Mouse (Mus musculus): ENCODE results near the gene Sh3bp5. TPM values are rescaled to one million over a fixed set of nuclear protein-coding genes. Genes with fewer than 3 reads are reported as not detected.

Sh3bp5 gene
- total RNA-seq, 2 experiments from 2014 or later = 34.5 to 44.4 TPM

- intact Hi-C loops (cut with DNase I) = no loop called here
Measured at GRCm38 (mm10) chr14:31323189-31323588, 112.7 kb downstream of the Sh3bp5 start.

GRCm38 (mm10) chr14:31322191-31322590 lies 113.7 kb downstream of the Sh3bp5 start:
- no peak for DNase-seq
- intact Hi-C loops (cut with DNase I) = no loop called here

More at GRCm38 (mm10) chr14:31323189-31323588, 112.7 kb downstream of the Sh3bp5 start:
- DNase-seq = no peak

- intact Hi-C loops (cut with DNase I) = no loop called here
- no peak for DNase-seq
Measured at GRCm38 (mm10) chr14:31321181-31321580, 114.7 kb downstream of the Sh3bp5 start.

DNA sequence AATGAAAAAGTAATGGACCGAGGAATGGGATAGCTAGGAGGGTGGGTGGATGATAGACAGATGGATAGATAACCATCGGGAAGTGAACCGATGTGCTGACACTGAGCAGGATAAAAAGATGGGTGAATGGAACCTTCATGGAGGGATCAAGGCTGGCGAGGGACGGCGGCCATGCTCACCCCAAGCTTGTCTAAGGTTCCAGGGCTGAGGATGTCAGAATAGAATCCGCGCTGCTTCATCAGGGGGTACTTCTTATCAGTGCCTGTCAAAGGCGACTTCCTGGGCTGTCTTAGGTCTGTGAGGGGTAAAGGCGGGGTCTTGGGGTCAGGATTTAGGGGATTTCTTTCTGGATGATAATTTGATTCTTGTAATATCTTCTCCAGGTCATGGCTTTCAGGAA lies 116.3 kb downstream of the Sh3bp5 start:
- DNase-seq = peak in 1 of 2 experiments; percentile 5
- intact Hi-C loops (cut with DNase I) = no loop called here

GRCm38 (mm10) chr14:31317754-31318153 lies 118.1 kb downstream of the Sh3bp5 start:
- DNase-seq = no peak
- intact Hi-C loops (cut with DNase I) = no loop called here

GRCm38 (mm10) chr14:31316613-31317012 lies 119.3 kb downstream of the Sh3bp5 start:
- peak in 1 of 2 experiments; percentile 6 for DNase-seq
- intact Hi-C loops (cut with DNase I) = no loop called here

DNA sequence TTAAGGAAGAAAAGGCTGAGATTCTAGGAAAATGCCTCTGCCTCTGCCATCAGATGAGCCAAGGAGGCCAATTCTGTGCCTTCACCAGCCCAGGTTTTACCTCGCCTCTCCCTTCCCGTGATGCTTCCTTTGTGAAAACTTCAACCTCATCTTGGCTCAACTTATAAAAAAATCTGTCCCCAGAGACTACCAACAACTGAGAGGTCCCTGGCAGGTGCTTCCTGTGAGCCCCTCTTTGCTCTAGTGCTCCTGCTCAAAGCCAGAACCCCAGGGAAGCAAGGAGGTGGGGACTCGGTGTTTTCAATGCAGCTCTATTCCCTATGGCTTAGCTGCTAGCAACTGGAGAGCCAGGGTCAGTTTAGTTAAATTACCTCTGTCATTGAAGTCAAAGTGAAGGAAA lies 122.7 kb downstream of the Sh3bp5 start:
- intact Hi-C loops (cut with DNase I) = no loop called here
- DNase-seq = no peak

Other genes with a start within 250 kb of the Sh3bp5 start
- 100 to 1,000 TPM; 121 to 774 TPM for gene Tnnc1, start 227.8 kb downstream of the Sh3bp5 start, total RNA-seq (2021)
- gene Nisch, start 219.1 kb downstream of the Sh3bp5 start, total RNA-seq (2021) = 10 to 100 TPM; 54.4 to 63.2 TPM
- gene Sema3g, start 218.2 kb downstream of the Sh3bp5 start, total RNA-seq (2021) = 1 to 10 TPM; 6.0 to 8.1 TPM
- 1 to 10 TPM; 6.8 to 8.6 TPM for gene Phf7, start 184.8 kb downstream of the Sh3bp5 start, total RNA-seq (2021)
- 10 to 100 TPM; 41.5 to 43.2 TPM for gene Bap1, start 184.6 kb downstream of the Sh3bp5 start, total RNA-seq (2021)
- gene Dnah1, start 112.2 kb downstream of the Sh3bp5 start, total RNA-seq (2021) = under 1 TPM; 0.10 to 0.17 TPM
- gene Capn7, start 99.4 kb downstream of the Sh3bp5 start, total RNA-seq (2021) = 10 to 100 TPM; 27.8 to 28.3 TPM
- 10 to 100 TPM; 10.5 to 11.7 TPM for gene Eaf1, start 58.3 kb upstream of the Sh3bp5 start, total RNA-seq (2021)
- gene Mettl6, start 59.0 kb upstream of the Sh3bp5 start, total RNA-seq (2021) = 1 to 10 TPM; 6.3 to 7.1 TPM
- 1 to 10 TPM; 7.5 to 8.6 TPM for gene Colq, start 155.3 kb upstream of the Sh3bp5 start, total RNA-seq (2021)
- 1 to 10 TPM in 1 of 2 experiments, not detected in 1; 1.6 TPM for gene Gm49387, start 204.8 kb upstream of the Sh3bp5 start, total RNA-seq (2021)
- gene Btd, start 204.9 kb upstream of the Sh3bp5 start, total RNA-seq (2021) = 1 to 10 TPM; 3.6 to 4.8 TPM
- gene Hacl1, start 205.2 kb upstream of the Sh3bp5 start, total RNA-seq (2021) = 1 to 10 TPM; 5.3 to 7.4 TPM